Mouse (Mus musculus): ENCODE measurements at regions not wholly inside any gene's neighbourhood (a gene's known extent, or its start where the extent isn't known, plus 50 kb on each side); places are given as distances from the start of the nearest gene placed in this dataset.

DNA sequence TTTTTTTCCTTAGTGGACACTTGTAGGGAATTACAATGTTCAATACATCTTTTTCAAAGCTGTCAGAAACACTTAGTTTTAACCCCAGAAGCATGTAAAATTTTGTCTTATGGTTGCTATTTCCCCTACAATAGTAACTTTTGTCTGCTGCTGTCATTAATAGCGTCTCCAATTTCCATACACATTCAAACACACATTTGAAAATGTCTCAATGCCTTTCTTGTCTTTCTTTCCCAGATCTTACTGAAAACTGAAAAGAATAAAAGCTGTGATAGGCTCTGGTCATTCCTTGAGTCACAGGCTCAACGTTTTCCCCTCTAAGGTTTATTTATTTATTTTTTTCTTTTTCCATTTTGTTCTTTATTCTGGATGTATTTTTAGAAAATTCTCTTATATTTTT, 444.3 kb downstream of the Cenpc1 start:
- no peak for TF ChIP-seq CTCF (conservative IDR thresholded peaks at IDR 0.05)
- no peak overlapping the region for H3K27ac ChIP-seq
- DNase-seq (ENCODE audit: low spot score in 2 of 2) = no peak
- no peak overlapping the region for H3K4me3 ChIP-seq

- DNase-seq (ENCODE audit: low spot score in 2 of 2) = no peak
- TF ChIP-seq CTCF (conservative IDR thresholded peaks at IDR 0.05) = no peak
- Histone ChIP-seq H3K4me3 (no peak overlapping the region), H3K27ac (no peak overlapping the region)
These were observed 450.6 kb downstream of the Cenpc1 start for GRCm38 (mm10) chr5:85614783-85615182.

DNA sequence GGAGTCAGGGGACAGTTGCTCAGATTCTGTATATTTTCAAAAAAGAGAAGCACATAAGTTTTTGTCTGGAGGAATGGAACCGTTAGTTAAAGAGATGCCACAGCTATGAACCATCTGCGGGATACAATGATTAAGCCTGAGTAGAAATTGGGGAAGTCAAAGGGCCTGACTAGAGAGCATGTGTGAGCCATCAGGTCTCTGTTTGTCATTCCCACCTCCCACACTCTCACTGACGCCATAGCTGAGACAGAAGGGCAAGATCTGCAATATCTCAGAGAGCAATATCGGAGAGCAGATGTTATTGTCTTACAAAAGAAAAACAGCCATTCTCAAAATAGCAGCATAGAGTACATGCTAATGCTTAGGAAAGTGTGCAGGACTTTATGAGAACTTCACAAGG, 452.8 kb downstream of the Cenpc1 start:
- TF ChIP-seq CTCF (conservative IDR thresholded peaks at IDR 0.05) = no peak
- peak; percentile 40 to 61 for DNase-seq (ENCODE audit: low spot score in 2 of 2)
- Histone ChIP-seq H3K27ac (peak overlapping the region; percentile 59), H3K4me3 (no peak overlapping the region)

DNA sequence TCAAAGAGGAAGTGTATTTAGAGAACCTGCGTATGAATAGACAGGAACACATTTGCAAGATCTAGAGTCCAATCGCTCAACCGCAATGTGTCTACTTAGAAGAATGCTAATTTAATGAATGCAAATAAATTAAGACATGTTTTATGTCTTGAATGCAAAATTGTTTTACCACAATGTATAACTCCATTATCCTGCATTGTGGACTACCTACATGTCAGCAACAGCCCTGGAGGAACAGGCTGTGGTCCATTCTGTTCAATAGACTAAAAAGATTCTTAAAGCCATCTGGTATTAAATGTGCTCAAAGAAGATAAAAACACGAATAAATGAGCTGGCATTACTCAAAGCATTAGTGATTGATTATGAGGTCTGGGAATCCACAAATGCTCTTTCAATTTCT, 456.3 kb downstream of the Cenpc1 start:
- peak overlapping the region; percentile 55 for H3K27ac ChIP-seq
- TF ChIP-seq CTCF (conservative IDR thresholded peaks at IDR 0.05) = no peak
- no peak for DNase-seq (ENCODE audit: low spot score in 2 of 2)
- no peak overlapping the region for H3K4me3 ChIP-seq

DNA sequence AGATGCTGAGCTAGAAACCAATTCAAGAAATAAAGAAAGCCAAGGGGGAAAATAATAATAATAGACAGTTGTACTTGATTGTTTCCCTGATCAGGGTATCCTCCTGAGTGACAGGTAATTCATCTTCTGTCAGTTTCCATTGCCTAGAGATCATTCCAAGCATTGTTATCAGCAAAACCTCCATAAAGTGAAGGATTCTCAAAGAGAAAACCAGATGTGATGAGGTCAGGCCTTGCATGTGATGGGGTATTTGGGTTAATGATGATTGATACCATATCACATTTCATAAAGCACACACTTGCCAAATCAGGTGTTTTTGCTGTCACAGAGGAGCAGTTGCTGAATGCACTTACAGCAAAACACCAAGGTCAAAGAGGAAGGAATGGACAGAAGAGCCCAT, 467.2 kb downstream of the Cenpc1 start:
- DNase-seq (ENCODE audit: low spot score in 2 of 2) = no peak
- 0 out of 2 replicates have a peak overlapping the region, but pooled peaks have one; percentile 74 for H3K27ac ChIP-seq
- no peak for TF ChIP-seq CTCF (conservative IDR thresholded peaks at IDR 0.05)
- H3K4me3 ChIP-seq = no peak overlapping the region

DNA sequence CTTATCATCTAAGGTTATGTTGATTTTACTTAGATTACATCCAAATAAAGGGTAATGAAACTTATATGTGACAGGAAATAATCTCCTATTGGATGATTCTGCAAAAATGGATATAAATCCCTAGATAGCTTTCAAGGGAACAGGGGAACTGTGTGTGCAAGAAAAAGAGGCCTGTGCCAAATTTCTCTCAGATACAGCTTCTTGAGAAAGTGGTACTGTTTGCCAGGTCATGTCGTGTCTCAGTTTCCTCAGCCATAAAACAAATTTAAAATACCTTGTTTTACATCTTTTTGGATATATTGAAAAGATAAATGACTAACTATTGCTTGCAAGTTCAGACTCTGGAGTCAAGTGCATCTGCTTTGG, 470.3 kb downstream of the Cenpc1 start:
- Histone ChIP-seq H3K4me3 (no peak overlapping the region), H3K27ac (0 out of 2 replicates have a peak overlapping the region, but pooled peaks have one; percentile 3)
- TF ChIP-seq CTCF (conservative IDR thresholded peaks at IDR 0.05) = no peak
- no peak for DNase-seq (ENCODE audit: low spot score in 2 of 2)

DNA sequence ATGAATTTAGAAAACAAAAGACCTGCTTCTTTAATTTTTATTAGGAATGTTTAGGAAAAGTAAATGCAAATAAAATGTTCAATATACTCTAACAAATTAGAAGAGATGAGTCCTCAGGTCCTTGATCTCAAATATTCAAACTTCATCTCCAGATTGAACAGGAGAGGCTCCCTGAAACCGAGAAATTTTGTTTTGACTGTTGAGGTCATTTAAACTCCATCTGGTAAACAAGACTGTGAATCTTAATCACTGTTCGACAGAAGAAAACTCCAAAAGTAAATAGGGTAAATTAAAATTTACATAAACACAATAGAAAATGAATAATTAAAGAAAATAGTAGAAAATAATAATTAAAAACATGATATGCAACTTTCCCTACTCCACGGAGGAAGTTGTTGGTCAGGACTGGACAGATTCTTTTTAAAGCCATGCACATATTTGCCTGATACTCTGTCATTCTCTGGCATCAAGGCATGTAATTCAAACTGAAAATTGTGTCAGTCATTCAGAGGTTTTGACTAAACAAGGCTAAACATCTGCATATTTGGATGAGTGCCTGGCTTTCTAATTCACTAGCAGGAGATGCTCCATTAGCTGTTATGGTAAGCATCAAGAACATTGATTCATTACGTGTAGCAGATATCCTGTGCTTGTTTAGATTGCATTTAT, 470.8 kb downstream of the Cenpc1 start:
- Histone ChIP-seq H3K27ac (peak overlapping the region; percentile 3; the same call in 1 of the 2 replicates), H3K4me3 (no peak overlapping the region)
- DNase-seq (ENCODE audit: low spot score in 2 of 2) = peak in 1 of 2 experiments; percentile 16
- TF ChIP-seq CTCF (conservative IDR thresholded peaks at IDR 0.05) = no peak

DNA sequence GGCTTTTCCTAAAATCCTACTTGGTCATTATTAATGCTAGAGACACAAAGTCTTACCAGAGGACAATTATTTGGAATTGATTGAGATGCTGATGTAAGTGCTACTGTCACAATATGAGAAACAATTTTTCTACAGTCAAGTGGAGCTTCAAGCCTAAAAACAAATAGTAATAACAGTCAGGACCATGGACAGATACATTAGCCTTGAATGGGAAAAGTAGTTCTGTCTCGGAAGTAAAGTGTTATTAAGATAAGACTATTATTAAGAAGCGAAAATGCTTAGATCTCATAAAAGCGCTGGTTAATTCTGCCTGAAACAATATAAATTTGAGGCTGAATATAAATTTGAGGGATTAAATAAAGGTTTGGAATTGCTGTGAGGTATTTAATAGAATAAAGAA, 473.1 kb downstream of the Cenpc1 start:
- TF ChIP-seq CTCF (conservative IDR thresholded peaks at IDR 0.05) = no peak
- Histone ChIP-seq H3K27ac (no peak overlapping the region), H3K4me3 (no peak overlapping the region)
- no peak for DNase-seq (ENCODE audit: low spot score in 2 of 2)

GRCm38 (mm10) chr5:85586727-85587126, 478.7 kb downstream of the Cenpc1 start:
- DNase-seq (ENCODE audit: low spot score in 2 of 2) = peak in 1 of 2 experiments; percentile 53
- H3K27ac ChIP-seq = no peak overlapping the region
- no peak overlapping the region for H3K4me3 ChIP-seq
- peak; percentile 92 for TF ChIP-seq CTCF (conservative IDR thresholded peaks at IDR 0.05)

DNA sequence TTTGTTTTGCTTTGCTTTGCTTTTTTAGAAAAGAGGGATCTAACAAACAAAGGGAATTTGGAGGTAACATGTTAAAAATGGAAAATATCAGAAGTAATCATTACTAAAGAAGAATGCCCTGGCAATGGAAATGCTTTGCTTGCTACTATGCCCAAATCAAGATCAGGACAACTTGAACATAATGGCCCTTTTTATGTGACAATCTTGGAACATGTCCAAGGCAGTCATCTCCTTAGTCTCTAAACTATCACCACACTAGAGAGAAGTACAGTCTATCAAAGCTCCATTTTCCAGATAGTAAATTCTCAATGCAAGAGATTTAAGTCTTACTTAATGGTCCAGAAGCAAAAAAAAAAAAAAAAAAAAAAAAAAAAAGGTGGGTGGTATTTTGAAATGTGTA, 492.9 kb downstream of the Cenpc1 start:
- no peak for DNase-seq (ENCODE audit: low spot score in 2 of 2)
- no peak overlapping the region for H3K27ac ChIP-seq
- TF ChIP-seq CTCF (conservative IDR thresholded peaks at IDR 0.05) = no peak

DNA sequence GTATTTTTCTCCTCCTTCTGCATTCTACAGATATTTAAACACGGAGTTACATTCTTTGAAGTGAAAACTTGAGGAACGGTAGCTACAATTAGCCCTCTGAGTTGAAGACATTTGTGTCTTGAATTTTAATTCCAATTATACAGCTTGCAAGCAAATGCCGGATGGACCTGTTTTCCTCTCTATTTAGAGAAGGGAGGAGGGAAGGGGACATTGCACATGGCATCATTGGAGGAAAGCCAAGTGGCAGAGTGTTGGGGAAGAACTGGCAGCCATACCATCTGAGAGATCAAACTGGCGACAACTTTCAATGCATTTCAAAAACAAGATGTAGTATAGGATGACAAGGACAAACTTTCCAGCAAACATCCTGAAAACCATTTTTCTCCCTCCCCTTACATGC, 493.4 kb downstream of the Cenpc1 start:
- peak; percentile 64 to 65 for DNase-seq (ENCODE audit: low spot score in 2 of 2)
- peak overlapping the region; percentile 60 for H3K27ac ChIP-seq
- TF ChIP-seq CTCF (conservative IDR thresholded peaks at IDR 0.05) = no peak
- H3K4me3 ChIP-seq = peak overlapping the region; percentile 17; the same call in 1 of the 2 replicates

More for the DNA sequence above, 492.9 kb downstream of the Cenpc1 start:
- no peak overlapping the region for H3K4me3 ChIP-seq

GRCm38 (mm10) chr5:85571381-85571780, 494.0 kb downstream of the Cenpc1 start:
- DNase-seq (ENCODE audit: low spot score in 2 of 2) = peak in 1 of 2 experiments; percentile 9

GRCm38 (mm10) chr5:85536329-85536728, 529.1 kb downstream of the Cenpc1 start:
- TF ChIP-seq CTCF (conservative IDR thresholded peaks at IDR 0.05) = no peak

More at GRCm38 (mm10) chr5:85571381-85571780, 494.0 kb downstream of the Cenpc1 start:
- Histone ChIP-seq H3K4me3 (peak overlapping the region; percentile 17), H3K27ac (peak overlapping the region; percentile 60)
- no peak for TF ChIP-seq CTCF (conservative IDR thresholded peaks at IDR 0.05)

More at GRCm38 (mm10) chr5:85536329-85536728, 529.1 kb downstream of the Cenpc1 start:
- H3K27ac ChIP-seq = no peak overlapping the region
- no peak for DNase-seq (ENCODE audit: low spot score in 2 of 2)
- H3K4me3 ChIP-seq = no peak overlapping the region

Data from layer of hippocampus, adult 2 months (tissue).